Mouse (Mus musculus) CH12.LX (cell line): ENCODE measurements at regions not wholly inside any gene's neighbourhood (a gene's known extent, or its start where the extent isn't known, plus 50 kb on each side); places are given as distances from the start of the nearest gene placed in this dataset.

ENCODE experiments used
- CHD2 ChIP-seq: IDR thresholded peaks from 2 replicates; pipeline ENCODE4 v1.6.1; 2011; ENCODE audit warnings: low read length, improper control_type of control experiment
- CTCF ChIP-seq, 2 experiments: IDR thresholded peaks in 1 of 2; conservative IDR thresholded peaks in 1 of 2; 2 replicates each; pipeline ENCODE4 v1.5.1; 2011 to 2012; ENCODE audit warnings: low read depth in 2 of 2, low read length in 2 of 2, improper control_type of control experiment in 1 of 2, inconsistent platforms in 1 of 2, mild to moderate bottlenecking in 1 of 2, moderate library complexity in 1 of 2
- E2F4 ChIP-seq: IDR thresholded peaks from 2 replicates; pipeline ENCODE4 v1.6.1; 2011; ENCODE audit warnings: low read depth, low read length, improper control_type of control experiment; ENCODE audit not compliant: insufficient replicate concordance
- EP300 ChIP-seq: IDR thresholded peaks from 2 replicates; pipeline ENCODE4 v1.6.1; 2011; ENCODE audit warnings: low read length, improper control_type of control experiment
- JUND ChIP-seq: conservative IDR thresholded peaks from 2 replicates; pipeline ENCODE4 v1.6.1; 2011; ENCODE audit warnings: low read depth, low read length, improper control_type of control experiment
- KAT2A ChIP-seq: IDR thresholded peaks from 2 replicates; pipeline ENCODE4 v1.6.1; 2012; ENCODE audit warnings: low read length, improper control_type of control experiment, inconsistent platforms; ENCODE audit not compliant: insufficient replicate concordance
- MEF2A ChIP-seq: IDR thresholded peaks from 2 replicates; pipeline ENCODE4 v1.6.1; 2014; ENCODE audit warnings: low read depth, mild to moderate bottlenecking, inconsistent platforms, low read length, improper control_type of control experiment, borderline replicate concordance
- RAD21 ChIP-seq: IDR thresholded peaks from 2 replicates; pipeline ENCODE4 v1.6.1; 2011; ENCODE audit warnings: low read depth, mild to moderate bottlenecking, low read length, improper control_type of control experiment, moderate library complexity
- RCOR1 ChIP-seq: conservative IDR thresholded peaks from 2 replicates; pipeline ENCODE4 v1.6.1; 2012; ENCODE audit warnings: low read depth, mild to moderate bottlenecking, inconsistent platforms, low read length, improper control_type of control experiment
- USF1 ChIP-seq: IDR thresholded peaks from 2 replicates; pipeline ENCODE4 v1.6.1; 2014; ENCODE audit warnings: low read depth, mild to moderate bottlenecking, inconsistent platforms, low read length, improper control_type of control experiment
- ZMIZ1 ChIP-seq: IDR thresholded peaks from 2 replicates; pipeline ENCODE4 v1.6.1; 2012; ENCODE audit warnings: low read depth, mild to moderate bottlenecking, inconsistent platforms, low read length, improper control_type of control experiment

GRCm38 (mm10) chr12:118648673-118649072, 197.5 kb upstream of the Sp8 start:
- TF ChIP-seq ZMIZ1: no peak
- no peak for TF ChIP-seq EP300
- TF ChIP-seq CTCF (conservative IDR thresholded peaks at IDR 0.05 in 1 of 2, IDR thresholded peaks at IDR 0.05 in 1 of 2; ENCODE audit: low read depth in 2 of 2, low read length in 2 of 2): no peak
- TF ChIP-seq E2F4: no peak
- TF ChIP-seq JUND: no peak
- no peak for TF ChIP-seq CHD2
- no peak for TF ChIP-seq MEF2A
- TF ChIP-seq RCOR1: no peak
- no peak for TF ChIP-seq KAT2A
- TF ChIP-seq RAD21: no peak
- no peak for TF ChIP-seq USF1
